Mouse (Mus musculus) C2C12 (cell line): Measurements from ENCODE around the gene Pafah1b3. TPM values are rescaled to one million over a fixed set of nuclear protein-coding genes. Genes with fewer than 3 reads are reported as not detected.

Experiments used
- H3K27me3 ChIP-seq: one replicate; pipeline ENCODE4 v1.6.1; 2011; ENCODE audit not compliant: control insufficient read depth, insufficient read depth, insufficient read length
- H3K36me3 ChIP-seq: one replicate; pipeline ENCODE4 v1.6.1; 2011; ENCODE audit not compliant: control insufficient read depth, insufficient read depth
- H3K4me3 ChIP-seq: one replicate; pipeline ENCODE4 v1.5.1; 2011; ENCODE audit warnings: mild to moderate bottlenecking, control low read depth; ENCODE audit not compliant: poor library complexity, insufficient read depth, severe bottlenecking
- H3K79me2 ChIP-seq: one replicate; pipeline ENCODE4 v1.6.1; 2011; ENCODE audit not compliant: control insufficient read depth, insufficient read depth
- H3K79me3 ChIP-seq: one replicate; pipeline ENCODE4 v1.6.1; 2011; ENCODE audit warnings: low read depth, control low read depth
- H3ac ChIP-seq: one replicate; pipeline ENCODE3; 2011; ENCODE audit warnings: low read depth; ENCODE audit not compliant: control insufficient read depth, insufficient read length
- CEBPB ChIP-seq: IDR thresholded peaks from one replicate; pipeline ENCODE4 v1.6.1; 2011; ENCODE audit warnings: low read depth, mild to moderate bottlenecking, control low read depth, moderate library complexity
- CTCF ChIP-seq: IDR thresholded peaks from one replicate; pipeline ENCODE4 v1.5.1; 2011; ENCODE audit not compliant: control insufficient read depth, insufficient read depth, insufficient read length
- FOSL1 ChIP-seq: IDR thresholded peaks from one replicate; pipeline ENCODE4 v1.8.0; 2011; ENCODE audit warnings: mild to moderate bottlenecking, low read length; ENCODE audit not compliant: poor library complexity, insufficient read depth, severe bottlenecking
- MAX ChIP-seq: IDR thresholded peaks from one replicate; pipeline ENCODE4 v1.6.1; 2011; ENCODE audit warnings: mild to moderate bottlenecking, control low read depth
- MYOD1 ChIP-seq: IDR thresholded peaks from one replicate; pipeline ENCODE4 v1.6.1; 2011; ENCODE audit warnings: low read depth; ENCODE audit not compliant: control insufficient read depth, insufficient read length
- MYOG ChIP-seq: IDR thresholded peaks from one replicate; pipeline ENCODE4 v1.6.1; 2011; ENCODE audit not compliant: control insufficient read depth, insufficient read length; ENCODE audit errors: extremely low read depth
- USF1 ChIP-seq: IDR thresholded peaks from one replicate; pipeline ENCODE4 v1.6.1; 2011; ENCODE audit warnings: low read depth, mild to moderate bottlenecking, control low read depth, moderate library complexity
- polyA plus RNA-seq: library from polyadenylated mRNA; unstranded; fragments of >200 nt; fragmentation: generic; extraction: Trizol; gene quantifications from one replicate; pipeline ENCODE4 v1.2.1, GENCODE M21; 2012; ENCODE audit warnings: missing spikeins

The Pafah1b3 gene
- polyA plus RNA-seq, 1 experiment, result 90.8 TPM

DNA sequence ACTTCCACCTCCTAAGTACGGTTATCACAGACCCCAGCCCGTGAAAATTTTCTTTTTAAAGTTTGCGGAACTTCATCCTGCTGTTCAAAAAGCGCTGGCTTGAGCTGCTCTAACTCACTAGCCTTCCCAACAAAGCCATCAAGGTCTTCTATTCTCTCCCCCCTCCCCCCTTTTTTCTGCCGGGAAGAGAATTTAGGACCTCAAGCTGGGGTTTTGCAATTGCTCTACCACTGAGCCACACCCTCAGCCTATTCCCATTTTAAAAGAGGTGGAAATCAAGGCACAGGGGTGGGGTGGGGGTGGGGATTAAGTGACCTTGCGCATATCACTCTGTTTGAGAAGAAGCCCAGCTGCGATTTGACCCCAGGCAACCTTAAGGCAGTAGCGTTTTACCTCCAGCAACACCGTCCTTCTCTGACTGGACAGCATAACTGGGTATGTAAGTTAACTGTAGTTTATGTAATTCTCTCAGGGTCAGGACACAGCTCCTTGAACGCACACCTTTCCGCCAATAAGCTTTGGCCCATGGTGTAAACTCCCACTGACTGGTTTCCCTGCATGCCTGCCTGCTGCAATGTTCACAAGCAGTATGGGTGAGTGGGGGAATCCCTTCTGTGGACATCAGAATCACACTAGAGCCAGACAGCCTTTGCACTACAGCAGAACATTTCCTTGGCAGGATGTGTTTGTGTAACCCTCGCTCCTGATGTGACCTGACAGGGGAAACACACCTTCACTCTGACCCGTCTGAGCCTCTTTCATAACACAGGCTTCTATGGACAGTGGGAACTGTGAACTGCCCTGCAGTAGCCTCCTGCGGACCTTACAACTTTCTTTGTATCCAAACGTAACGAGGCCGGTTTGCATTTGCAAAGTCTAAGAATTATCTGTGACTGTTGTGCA is 33.6 kb downstream of the Pafah1b3 start:
- Histone ChIP-seq H3K79me3 (peaks cover under 1% of the 10 kb centered on the region), H3K36me3 (no peaks in the 10 kb centered on the region), H3K79me2 (no peaks in the 10 kb centered on the region), H3ac (no peak overlapping the region), H3K4me3 (no peak overlapping the region), H3K27me3 (no peaks in the 10 kb centered on the region)
- TF ChIP-seq MYOG (no peak), CEBPB (no peak), MAX (no peak), CTCF (no peak), MYOD1 (no peak), FOSL1 (no peak), USF1 (no peak)

DNA sequence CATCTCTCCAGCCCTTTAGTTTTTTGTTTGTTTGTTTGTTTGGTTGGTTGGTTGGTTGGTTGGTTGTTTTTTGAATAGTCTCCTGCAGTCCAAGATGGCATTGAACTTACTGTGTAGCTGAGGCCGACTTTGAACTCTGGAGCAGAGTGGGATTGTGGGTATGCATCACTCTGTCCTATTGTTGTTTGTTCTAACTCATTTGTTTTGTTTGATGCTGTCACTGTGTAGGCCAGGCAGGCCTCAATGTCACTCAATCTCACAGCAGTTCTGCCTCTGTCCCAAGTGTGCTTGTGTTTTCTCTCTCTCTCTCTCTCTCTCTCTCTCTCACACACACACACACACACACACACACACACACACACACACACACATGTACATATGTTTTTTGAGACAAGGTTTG is 35.9 kb downstream of the Pafah1b3 start:
- H3K36me3 ChIP-seq, result no peaks in the 10 kb centered on the region

DNA sequence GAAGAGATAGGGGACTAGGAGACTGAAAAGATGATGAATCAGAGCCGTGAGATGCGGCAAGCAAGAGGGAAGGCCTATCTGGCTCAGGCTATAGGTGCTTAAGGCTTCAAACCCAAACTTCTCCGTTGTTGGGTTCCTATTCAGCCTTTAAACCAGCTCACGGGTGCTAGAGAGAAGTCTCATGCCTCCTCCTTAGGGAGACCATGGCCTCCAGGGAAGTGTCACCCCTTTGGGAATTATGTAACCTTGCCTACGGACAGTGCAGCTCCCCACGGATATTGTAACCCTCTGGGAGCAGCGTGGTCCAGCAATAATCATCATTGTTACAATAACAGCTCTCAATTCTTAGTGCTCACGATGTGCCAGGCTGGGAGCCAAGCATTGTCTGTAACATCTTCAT is 46.0 kb downstream of the Pafah1b3 start:
- Histone ChIP-seq H3K36me3 (no peaks in the 10 kb centered on the region), H3K79me3 (peaks cover 29% of the 10 kb centered on the region), H3K79me2 (peaks cover 37% of the 10 kb centered on the region), H3K27me3 (no peaks in the 10 kb centered on the region), H3ac (no peak overlapping the region), H3K4me3 (no peak overlapping the region)
- no peak for TF ChIP-seq CTCF
- no peak for TF ChIP-seq MYOG

More for the DNA sequence above, 35.9 kb downstream of the Pafah1b3 start:
- TF ChIP-seq USF1 (no peak), MAX (no peak), MYOG (no peak), FOSL1 (no peak), MYOD1 (no peak), CEBPB (no peak)
- Histone ChIP-seq H3K4me3 (no peak overlapping the region), H3K79me2 (no peaks in the 10 kb centered on the region), H3K27me3 (no peaks in the 10 kb centered on the region), H3ac (no peak overlapping the region), H3K79me3 (no peaks in the 10 kb centered on the region)

DNA sequence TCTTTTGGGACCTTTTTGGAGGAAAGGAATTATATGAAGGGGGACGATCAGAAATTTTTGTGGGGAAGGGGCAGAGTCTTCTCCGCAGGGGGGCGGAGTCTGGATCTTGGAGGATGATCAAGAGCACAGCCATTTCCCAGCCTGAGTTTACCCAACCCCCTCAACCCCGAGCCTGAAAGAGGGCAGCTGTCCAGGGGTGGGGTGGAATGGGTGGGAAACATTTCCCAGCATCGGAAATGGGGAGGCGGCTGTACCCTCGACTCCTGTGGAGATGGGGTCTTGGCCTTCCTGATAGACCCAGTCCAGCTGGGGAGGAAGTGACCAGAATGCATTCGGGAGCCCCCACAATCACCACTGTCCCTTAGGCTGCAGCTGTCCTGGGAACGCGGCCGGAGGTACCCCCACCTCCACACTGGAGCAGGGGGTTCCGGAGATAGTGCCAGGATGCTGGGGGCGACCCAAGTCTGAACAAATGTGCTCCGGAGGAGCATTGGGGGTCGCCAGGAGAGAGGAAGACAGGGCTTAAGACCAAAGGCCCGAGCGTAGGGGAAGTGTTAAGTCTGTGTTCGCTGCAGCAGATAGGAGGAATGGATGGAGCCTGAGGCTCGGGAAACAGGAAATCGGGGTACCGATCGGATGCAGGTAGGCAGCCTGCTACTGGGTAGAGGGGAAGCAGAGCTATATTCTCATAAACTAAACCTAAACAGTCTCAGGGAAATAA is 46.6 kb downstream of the Pafah1b3 start:
- Histone ChIP-seq H3K36me3 (peaks cover 2% of the 10 kb centered on the region), H3K79me2 (peaks cover 43% of the 10 kb centered on the region), H3K27me3 (no peaks in the 10 kb centered on the region), H3K4me3 (peak overlapping the region; percentile 26), H3K79me3 (peaks cover 35% of the 10 kb centered on the region), H3ac (peak overlapping the region; percentile 77)
- no peak for TF ChIP-seq FOSL1
- no peak for TF ChIP-seq CTCF
- no peak for TF ChIP-seq USF1
- TF ChIP-seq MYOD1, result no peak
- no peak for TF ChIP-seq CEBPB
- TF ChIP-seq MAX, result no peak
- no peak for TF ChIP-seq MYOG

DNA sequence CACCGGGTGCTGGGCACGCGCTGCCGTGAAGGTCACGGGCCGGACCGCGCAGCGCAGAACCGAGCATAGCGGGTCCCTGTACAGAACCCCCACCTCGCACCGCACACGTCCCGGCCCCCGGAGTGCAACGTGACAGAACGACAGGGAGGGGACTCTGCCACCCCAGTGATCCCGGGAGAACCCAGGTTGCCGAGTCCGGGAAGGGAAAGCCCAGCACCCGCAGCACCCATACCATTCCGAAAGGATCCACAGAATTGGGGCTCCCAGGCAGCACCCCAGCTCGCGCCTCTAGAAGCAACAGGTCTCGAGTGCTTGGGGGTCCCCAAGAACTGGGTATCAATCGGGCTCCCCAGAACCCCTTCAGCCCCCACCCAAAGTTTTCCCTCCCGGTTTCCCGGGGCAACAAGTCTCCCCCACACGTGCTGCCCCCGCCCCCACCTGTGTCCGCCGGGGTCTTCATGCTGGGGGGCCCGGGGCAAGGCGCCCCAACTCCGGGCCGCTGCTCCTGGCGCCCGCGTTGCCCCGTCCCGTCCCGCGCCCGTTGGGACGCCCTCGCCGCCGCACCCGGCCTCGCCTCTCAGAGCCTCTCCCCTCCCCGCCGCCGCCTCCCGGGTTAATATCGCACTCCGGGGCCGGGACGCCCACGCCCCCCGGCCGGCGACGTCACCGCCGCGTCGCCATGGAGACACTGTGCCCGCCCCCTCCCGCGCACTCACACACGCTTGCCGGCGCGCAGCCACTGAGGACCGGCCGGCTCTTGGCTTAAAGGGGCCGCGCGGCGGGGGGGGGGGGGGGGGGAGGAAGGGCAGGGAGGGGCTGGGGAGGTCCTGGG is 47.4 kb downstream of the Pafah1b3 start, which contains the start of gene Erf:
TSS of gene Erf (minus strand) at position 621 of the 832 bp plus-strand sequence.
- H3K4me3 ChIP-seq, result peak within 1 kb of the TSS; percentile 92
- H3K36me3 ChIP-seq, result peaks cover 10% of the 10 kb centered on the region
- TF ChIP-seq CEBPB, result no peak
- TF ChIP-seq MYOD1, result no peak
- no peak for TF ChIP-seq FOSL1
- TF ChIP-seq MYOG, result no peak
- no peak for TF ChIP-seq USF1
- no peak for TF ChIP-seq CTCF
- no peak for TF ChIP-seq MAX
- H3K79me3 ChIP-seq, result peaks cover 44% of the 10 kb centered on the region
- H3K79me2 ChIP-seq, result peaks cover 51% of the 10 kb centered on the region
- no peaks in the 10 kb centered on the region for H3K27me3 ChIP-seq
- H3ac ChIP-seq, result peak within 1 kb of the TSS; percentile 77
